Mouse (Mus musculus): Measurements from ENCODE around the gene Msh4.

DNA sequence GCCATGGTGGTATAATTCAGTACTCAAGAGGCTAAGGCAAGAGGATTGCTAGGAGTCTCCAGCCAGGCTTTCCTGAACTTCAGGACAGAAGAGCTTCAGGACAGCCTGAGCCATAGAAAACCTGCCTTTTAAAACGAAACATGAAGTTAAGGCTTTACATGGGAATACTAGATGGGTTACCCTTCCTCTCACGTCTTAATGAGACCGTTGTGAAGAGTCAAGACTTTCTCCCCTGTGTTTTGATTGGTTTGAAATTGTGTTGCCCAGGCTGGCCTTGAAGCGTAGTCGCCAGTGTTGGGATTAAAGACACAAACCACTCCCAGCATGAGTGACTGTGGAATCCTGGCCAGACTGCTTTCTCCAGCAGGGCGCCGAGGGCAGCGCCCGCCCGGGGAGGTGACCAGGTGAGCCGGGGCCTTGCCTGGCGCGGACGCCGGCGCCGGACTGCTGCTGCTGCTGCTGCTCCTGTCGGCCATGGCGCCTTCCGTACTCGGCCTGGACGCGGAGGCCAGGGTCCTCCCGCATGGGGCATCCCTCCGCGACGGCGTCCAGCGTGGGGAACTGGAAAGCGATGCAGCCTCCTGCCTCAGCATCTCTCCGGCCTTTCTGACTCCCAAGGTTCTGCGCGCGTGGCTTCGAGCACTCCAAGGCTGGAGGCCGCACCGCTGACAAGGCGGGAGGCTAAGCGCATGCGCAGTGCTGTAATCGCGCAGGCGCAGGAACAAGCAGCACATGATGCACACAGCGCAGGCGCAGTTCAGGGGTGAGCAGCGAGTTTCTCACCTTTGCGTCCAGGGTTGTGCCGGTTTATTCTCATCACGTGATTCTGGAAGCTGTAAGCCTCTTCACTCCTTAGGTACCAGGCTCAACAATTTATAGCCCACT is 445 bp downstream of the Msh4 start:
- TF ChIP-seq EP300 (IDR thresholded peaks at IDR 0.05; ENCODE audit: low read depth in 1 of 2, low read length in 2 of 2), result no peak
- TF ChIP-seq POLR2A (IDR thresholded peaks at IDR 0.05; ENCODE audit: control insufficient read depth in 1 of 2, insufficient read depth in 1 of 2, low read depth in 1 of 2, low read length in 2 of 2, poor library complexity in 1 of 2), result peak in 1 of 2 experiments; percentile 62; a peak in 1 of 4 replicates
- TF ChIP-seq CTCF (IDR thresholded peaks at IDR 0.05 in 2 of 3, conservative IDR thresholded peaks at IDR 0.05 in 1 of 3; ENCODE audit: control insufficient read depth in 1 of 3, insufficient read depth in 1 of 3, low read depth in 2 of 3, low read length in 3 of 3, poor library complexity in 1 of 3, severe bottlenecking in 1 of 3), result no peak
- TF ChIP-seq MAX (IDR thresholded peaks at IDR 0.05; ENCODE audit: low read length), result no peak
- TF ChIP-seq ZMIZ1 (IDR thresholded peaks at IDR 0.05; ENCODE audit: low read depth, low read length), result no peak
- no peak for TF ChIP-seq TAL1 (IDR thresholded peaks at IDR 0.05; ENCODE audit: low read length)
- peak; percentile 28 for TF ChIP-seq POLR2AphosphoS5 (IDR thresholded peaks at IDR 0.05; ENCODE audit: borderline replicate concordance, low read depth, low read length)
- no peak for TF ChIP-seq ZC3H11A (IDR thresholded peaks at IDR 0.05; ENCODE audit: low read depth, low read length)
- no peak for TF ChIP-seq USF1 (IDR thresholded peaks at IDR 0.05; ENCODE audit: low read depth, low read length)
- no peak for TF ChIP-seq USF2 (IDR thresholded peaks at IDR 0.05; ENCODE audit: borderline replicate concordance in 1 of 2, insufficient read depth in 1 of 2, low read depth in 1 of 2, low read length in 2 of 2)
- TF ChIP-seq MAZ (IDR thresholded peaks at IDR 0.05; ENCODE audit: low read depth, low read length), result no peak
- no peak for TF ChIP-seq MEF2A (IDR thresholded peaks at IDR 0.05; ENCODE audit: extremely low read depth, insufficient replicate concordance, low read depth, low read length, poor library complexity, severe bottlenecking)
- TF ChIP-seq CHD2 (IDR thresholded peaks at IDR 0.05; ENCODE audit: low read length), result no peak
- no peak for TF ChIP-seq TCF12 (IDR thresholded peaks at IDR 0.05; ENCODE audit: low read depth, low read length)
